Mouse (Mus musculus): ENCODE data around the gene Lmna. TPM values are rescaled to one million over a fixed set of nuclear protein-coding genes. Genes with fewer than 3 reads are reported as not detected.

The Lmna gene
- polyA plus RNA-seq, 1 experiment from 2014 or later = 92.5 TPM

DNA sequence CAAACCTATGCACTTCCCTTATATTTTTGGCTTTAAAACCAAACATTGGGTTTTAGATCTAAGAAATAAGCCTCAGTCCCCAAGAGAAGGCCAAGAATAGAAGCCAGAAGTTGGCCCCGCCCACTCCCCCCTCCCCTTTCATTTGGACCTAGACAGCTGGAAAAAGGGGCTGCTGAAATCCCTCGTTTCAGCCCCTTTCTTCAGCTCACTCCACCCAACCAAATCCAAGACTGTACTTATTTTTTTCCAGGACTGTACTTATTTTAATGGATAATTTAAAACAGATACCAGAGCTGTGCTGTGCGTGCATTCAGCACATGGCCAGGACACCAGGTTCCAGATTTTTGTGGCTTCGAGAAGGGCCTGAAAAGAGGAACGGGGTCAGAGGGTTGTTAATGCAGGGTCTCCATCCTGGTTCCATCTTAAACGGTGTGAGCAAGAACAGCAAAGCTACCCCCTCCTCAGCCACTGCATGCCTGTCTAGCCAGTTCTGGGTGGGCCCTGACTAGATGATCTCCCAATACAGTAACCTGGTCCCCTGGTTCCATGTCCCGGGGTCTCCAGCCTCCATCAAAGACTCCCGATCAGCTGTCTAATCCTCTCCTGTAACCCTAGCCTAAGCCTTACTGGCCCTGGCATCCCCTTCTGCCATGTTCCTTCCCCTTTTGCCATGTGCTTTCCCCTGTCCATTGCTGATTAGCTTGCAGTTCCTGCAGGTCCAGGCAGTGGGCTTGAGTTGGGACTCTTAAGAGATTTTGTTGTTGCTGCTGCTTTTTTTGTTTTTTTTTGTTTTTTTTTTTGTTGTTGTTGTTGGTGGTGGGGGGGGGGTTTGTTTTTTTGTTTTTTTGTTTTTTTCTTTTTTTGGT, 5.6 kb downstream of the Lmna start:
- Histone ChIP-seq H3K27me3 (replicated peaks; ENCODE audit: control insufficient read depth, insufficient read depth, low read length) (no peaks in the 10 kb centered on the region), H3K4me2 (replicated peaks; ENCODE audit: low read depth) (peak overlapping the region; percentile 86; the same call in 1 of the 2 replicates), H3K9ac (ENCODE audit: low read depth, low read length) (no peak overlapping the region), H3K36me3 (ENCODE audit: control insufficient read depth, insufficient read depth) (no peaks in the 10 kb centered on the region), H3K9me3 (ENCODE audit: control insufficient read depth) (no peaks in the 10 kb centered on the region), H3K4me3 (ENCODE audit: low read depth, low read length) (no peak overlapping the region), H3K27ac (ENCODE audit: low read depth, low read length) (no peak overlapping the region), H3K4me1 (replicated peaks; ENCODE audit: control insufficient read depth, insufficient read depth, low read length) (peaks cover 7% of the 10 kb centered on the region)
- no peak for TF ChIP-seq CTCF (IDR thresholded peaks at IDR 0.05; ENCODE audit: low read depth)
- WGBS = 61% methylated on average over 8 of the region's 8 CpGs
- no peak for ATAC-seq

DNA sequence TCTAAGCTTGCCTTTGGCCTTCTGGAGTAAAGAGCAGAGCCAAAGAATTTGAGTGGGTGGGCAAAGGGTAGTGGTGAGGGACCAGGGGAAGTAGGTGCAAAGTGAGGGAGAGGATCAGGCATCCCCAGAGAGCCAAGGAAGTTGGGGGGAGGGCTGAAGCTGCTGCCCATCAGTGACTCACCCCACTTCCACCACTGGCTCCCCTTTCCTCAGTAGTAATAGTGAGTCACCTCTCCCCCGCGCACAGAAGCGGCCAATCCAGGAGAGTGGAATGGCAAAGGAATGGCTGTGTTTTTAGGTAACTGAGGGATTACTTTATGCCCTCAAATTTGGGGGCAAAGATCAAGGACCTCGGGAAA, 6.3 kb downstream of the Lmna start:
- Histone ChIP-seq H3K9ac (ENCODE audit: low read depth, low read length) (no peak overlapping the region; the same call in 1 of the 2 replicates), H3K9me3 (ENCODE audit: control insufficient read depth) (no peaks in the 10 kb centered on the region), H3K4me3 (ENCODE audit: low read depth, low read length) (peak overlapping the region; percentile 61; the same call in 1 of the 2 replicates), H3K36me3 (ENCODE audit: control insufficient read depth, insufficient read depth) (no peaks in the 10 kb centered on the region), H3K4me2 (replicated peaks; ENCODE audit: low read depth) (peak overlapping the region; percentile 86), H3K4me1 (replicated peaks; ENCODE audit: control insufficient read depth, insufficient read depth, low read length) (peaks cover 7% of the 10 kb centered on the region), H3K27ac (ENCODE audit: low read depth, low read length) (peak overlapping the region; percentile 83), H3K27me3 (replicated peaks; ENCODE audit: control insufficient read depth, insufficient read depth, low read length) (no peaks in the 10 kb centered on the region)
- no peak for TF ChIP-seq CTCF (IDR thresholded peaks at IDR 0.05; ENCODE audit: low read depth)
- WGBS = 37% methylated on average over 4 of the region's 4 CpGs
- peak; percentile 25 for ATAC-seq

DNA sequence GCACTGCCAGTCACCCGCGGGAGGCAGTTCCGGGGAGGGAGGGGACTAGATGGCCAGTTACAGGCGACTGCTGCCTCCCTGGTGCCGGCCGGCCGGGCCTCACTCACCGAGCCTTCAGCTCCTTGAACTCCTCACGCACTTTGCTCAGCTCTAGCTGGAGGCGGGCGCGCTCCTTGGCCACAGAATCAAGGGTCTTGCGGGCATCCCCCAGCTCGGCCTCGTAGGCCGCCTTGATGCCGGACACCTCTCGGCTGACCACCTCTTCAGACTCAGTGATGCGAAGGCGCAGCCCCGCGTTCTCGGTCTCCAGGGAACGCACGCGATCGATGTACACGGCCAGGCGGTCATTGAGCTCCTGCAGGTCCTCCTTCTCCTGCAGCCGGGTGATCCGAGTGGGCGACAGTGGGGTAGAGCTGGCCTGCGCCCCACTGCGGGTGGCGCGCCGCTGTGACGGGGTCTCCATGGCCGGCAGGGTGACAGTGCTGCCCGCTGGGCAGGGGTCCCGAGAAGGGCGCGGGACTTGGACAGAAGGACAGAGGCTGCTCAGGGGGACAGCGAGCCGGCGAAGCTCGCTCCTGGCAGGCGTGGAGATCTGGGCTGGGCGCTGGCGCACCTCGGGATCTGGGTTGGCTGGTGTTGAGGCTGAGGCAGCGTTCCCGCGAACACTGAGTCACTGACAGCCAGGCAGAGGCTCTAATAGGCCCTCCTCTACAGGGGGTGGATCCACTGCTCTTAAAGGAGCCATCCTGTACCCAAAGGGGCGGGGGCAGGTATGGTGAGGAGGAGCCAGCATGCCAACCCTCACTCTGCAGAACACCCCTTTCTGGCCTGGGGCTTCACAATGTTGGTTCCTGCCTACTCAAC, 6.9 kb downstream of the Lmna start:
- H3K27me3 ChIP-seq (replicated peaks; ENCODE audit: control insufficient read depth, insufficient read depth, low read length) = no peaks in the 10 kb centered on the region
- under 1% methylated on average over 55 of the region's 55 CpGs for WGBS
- H3K9me3 ChIP-seq (ENCODE audit: control insufficient read depth) = no peaks in the 10 kb centered on the region
- H3K9ac ChIP-seq (ENCODE audit: low read depth, low read length) = peak overlapping the region; percentile 69
- peak overlapping the region; percentile 83 for H3K27ac ChIP-seq (ENCODE audit: low read depth, low read length)
- H3K4me3 ChIP-seq (ENCODE audit: low read depth, low read length) = peak overlapping the region; percentile 61
- TF ChIP-seq CTCF (IDR thresholded peaks at IDR 0.05; ENCODE audit: low read depth) = no peak
- ATAC-seq = peak; percentile 93
- peak overlapping the region; percentile 86 for H3K4me2 ChIP-seq (replicated peaks; ENCODE audit: low read depth)
- H3K36me3 ChIP-seq (ENCODE audit: control insufficient read depth, insufficient read depth) = peaks cover 5% of the 10 kb centered on the region; the same call in 1 of the 2 replicates
- peaks cover 7% of the 10 kb centered on the region for H3K4me1 ChIP-seq (replicated peaks; ENCODE audit: control insufficient read depth, insufficient read depth, low read length)

DNA sequence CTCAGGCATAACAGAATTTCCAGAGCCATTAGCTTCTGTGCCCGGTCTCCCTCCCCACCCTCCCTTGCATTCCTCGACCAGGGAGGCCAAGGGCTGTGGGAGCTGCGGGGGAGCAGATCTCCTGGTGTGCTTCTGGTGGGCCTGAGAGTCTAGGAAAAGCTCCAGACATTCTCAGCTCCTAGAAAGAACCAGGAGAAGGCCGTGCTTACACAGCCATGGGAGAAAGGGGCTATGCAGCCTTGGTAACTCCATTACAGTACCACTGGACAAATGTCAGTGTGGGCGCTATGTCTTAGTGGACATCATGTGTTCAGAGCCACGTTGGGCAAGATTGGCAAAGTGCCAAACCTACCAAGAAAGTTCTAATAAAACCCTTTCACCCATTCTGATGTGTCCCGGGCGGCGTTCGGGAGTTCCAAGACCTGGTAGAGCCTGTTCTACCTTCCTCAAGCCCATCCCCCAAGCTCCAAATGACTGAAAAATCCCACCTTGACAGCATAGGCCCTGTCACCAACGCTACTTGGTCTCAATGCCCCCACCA, 7.7 kb downstream of the Lmna start:
- Histone ChIP-seq H3K36me3 (ENCODE audit: control insufficient read depth, insufficient read depth) (peaks cover 11% of the 10 kb centered on the region; the same call in 1 of the 2 replicates), H3K4me1 (replicated peaks; ENCODE audit: control insufficient read depth, insufficient read depth, low read length) (peaks cover 12% of the 10 kb centered on the region), H3K4me2 (replicated peaks; ENCODE audit: low read depth) (peak overlapping the region; percentile 86), H3K9ac (ENCODE audit: low read depth, low read length) (peak overlapping the region; percentile 69), H3K9me3 (ENCODE audit: control insufficient read depth) (no peaks in the 10 kb centered on the region), H3K27ac (ENCODE audit: low read depth, low read length) (peak overlapping the region; percentile 83), H3K27me3 (replicated peaks; ENCODE audit: control insufficient read depth, insufficient read depth, low read length) (no peaks in the 10 kb centered on the region), H3K4me3 (ENCODE audit: low read depth, low read length) (peak overlapping the region; percentile 61)
- no peak for TF ChIP-seq CTCF (IDR thresholded peaks at IDR 0.05; ENCODE audit: low read depth)
- peak; percentile 3; the same call in 1 of the 2 replicates for ATAC-seq
- WGBS = 17% methylated on average over 11 of the region's 11 CpGs

DNA sequence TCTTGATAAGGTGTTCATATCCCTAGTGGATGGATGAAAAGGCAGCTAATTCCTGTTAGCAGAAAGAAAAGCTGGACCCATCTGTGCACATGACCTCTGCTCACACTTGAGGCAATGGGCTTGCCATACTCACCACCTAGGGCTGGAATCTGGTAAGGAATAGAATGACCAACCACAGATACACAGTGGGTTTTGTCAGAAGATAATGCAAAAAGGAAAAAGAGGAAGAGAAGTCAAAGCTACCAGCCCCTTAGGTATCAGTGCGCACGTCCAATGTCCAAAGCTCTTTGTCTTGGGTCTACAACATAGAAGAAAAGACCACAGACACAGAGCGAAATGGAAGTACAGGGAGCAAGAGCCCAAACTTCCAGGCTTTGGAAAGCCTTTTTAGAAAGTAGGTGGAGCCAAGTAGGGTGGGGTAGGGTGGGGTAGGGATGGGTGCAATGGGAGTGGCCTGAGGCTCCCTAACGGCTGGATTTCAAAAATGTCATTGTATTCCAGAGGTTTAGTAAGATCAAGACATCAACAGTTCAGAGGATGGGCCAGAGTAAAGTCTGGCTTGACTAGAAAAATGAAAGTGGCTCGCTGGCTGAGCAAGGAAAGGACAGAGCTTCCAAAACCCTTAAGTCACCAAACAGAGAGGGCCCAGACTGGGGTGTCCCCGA, 8.3 kb downstream of the Lmna start:
- Histone ChIP-seq H3K9ac (ENCODE audit: low read depth, low read length) (peak overlapping the region; percentile 69; the same call in 1 of the 2 replicates), H3K36me3 (ENCODE audit: control insufficient read depth, insufficient read depth) (peaks cover 11% of the 10 kb centered on the region; the same call in 1 of the 2 replicates), H3K4me1 (replicated peaks; ENCODE audit: control insufficient read depth, insufficient read depth, low read length) (peaks cover 12% of the 10 kb centered on the region), H3K4me3 (ENCODE audit: low read depth, low read length) (peak overlapping the region; percentile 61), H3K4me2 (replicated peaks; ENCODE audit: low read depth) (peak overlapping the region; percentile 86), H3K9me3 (ENCODE audit: control insufficient read depth) (no peaks in the 10 kb centered on the region), H3K27me3 (replicated peaks; ENCODE audit: control insufficient read depth, insufficient read depth, low read length) (no peaks in the 10 kb centered on the region), H3K27ac (ENCODE audit: low read depth, low read length) (peak overlapping the region; percentile 54; the same call in 1 of the 2 replicates)
- 49% methylated on average over 6 of the region's 6 CpGs for WGBS
- no peak for ATAC-seq
- TF ChIP-seq CTCF (IDR thresholded peaks at IDR 0.05; ENCODE audit: low read depth) = no peak
